Mouse (Mus musculus) testis, adult 2 months (tissue): ENCODE results near the gene Ttf2.

Source experiments
- CTCF ChIP-seq: fragments of 200-500 bp; IDR thresholded peaks from 2 replicates; pipeline ENCODE4 v1.5.1; 2012; ENCODE audit warnings: low read depth, mild to moderate bottlenecking, inconsistent platforms, low read length, moderate library complexity; ENCODE audit not compliant: control insufficient read depth, insufficient read depth, insufficient replicate concordance
- POLR2A ChIP-seq: fragments of 200-500 bp; IDR thresholded peaks from 2 replicates; pipeline ENCODE4 v1.6.1; 2012; ENCODE audit warnings: low read depth, mild to moderate bottlenecking, inconsistent platforms, low read length, moderate library complexity; ENCODE audit not compliant: control insufficient read depth

DNA sequence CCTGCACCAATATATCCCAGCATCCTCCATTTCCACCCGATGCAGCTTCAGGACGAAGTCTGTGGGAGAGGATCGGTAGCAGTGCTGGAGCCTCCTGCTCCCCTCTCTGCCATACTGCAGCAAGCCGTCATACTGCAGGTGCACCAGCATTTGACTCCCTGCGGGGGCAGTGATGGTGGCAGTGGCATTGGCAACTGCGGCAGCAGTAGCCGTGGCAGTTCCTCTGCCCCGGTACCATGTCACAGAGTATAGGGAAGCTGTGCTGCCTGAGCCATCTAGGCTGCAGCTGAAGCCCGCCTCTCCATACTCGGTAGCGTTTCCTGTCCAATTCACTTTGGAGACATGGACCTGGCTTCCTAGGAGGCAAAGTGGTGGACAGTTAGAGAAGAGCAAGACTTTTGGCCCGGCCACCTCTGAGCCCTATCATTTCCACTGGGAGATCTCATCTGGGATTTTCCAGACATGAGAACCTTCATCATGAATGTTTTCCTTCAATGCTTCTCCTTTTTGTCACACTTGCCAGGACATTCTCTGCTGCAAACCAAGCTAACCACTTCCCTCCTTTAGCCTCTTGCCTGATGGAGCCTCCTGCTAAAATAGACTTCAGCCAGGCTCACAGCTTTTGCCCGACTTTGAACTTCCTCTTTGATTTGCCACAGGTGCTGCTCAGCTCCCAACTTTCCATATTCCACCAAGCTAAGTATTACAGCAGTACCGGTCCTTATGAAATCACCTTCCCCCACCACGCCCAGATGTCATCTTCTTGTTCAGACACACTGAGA is 34.3 kb upstream of the Ttf2 start:
- TF ChIP-seq CTCF (no peak), POLR2A (no peak)
